Mouse (Mus musculus): ENCODE results near the gene Josd1. TPM values are rescaled to one million over a fixed set of nuclear protein-coding genes. Genes with fewer than 3 reads are reported as not detected.
A peak's percentile ranks its signal among the peaks of the same experiment; 100 is the strongest.

Josd1 gene
- polyA plus RNA-seq, 1 experiment from 2014 or later, result 15.2 TPM

GRCm38 (mm10) chr15:79708229-79708822, 20.6 kb upstream of the Josd1 start:
- H3K36me3 ChIP-seq (ENCODE audit: insufficient read depth), result peaks cover 65% of the 10 kb centered on the region

DNA sequence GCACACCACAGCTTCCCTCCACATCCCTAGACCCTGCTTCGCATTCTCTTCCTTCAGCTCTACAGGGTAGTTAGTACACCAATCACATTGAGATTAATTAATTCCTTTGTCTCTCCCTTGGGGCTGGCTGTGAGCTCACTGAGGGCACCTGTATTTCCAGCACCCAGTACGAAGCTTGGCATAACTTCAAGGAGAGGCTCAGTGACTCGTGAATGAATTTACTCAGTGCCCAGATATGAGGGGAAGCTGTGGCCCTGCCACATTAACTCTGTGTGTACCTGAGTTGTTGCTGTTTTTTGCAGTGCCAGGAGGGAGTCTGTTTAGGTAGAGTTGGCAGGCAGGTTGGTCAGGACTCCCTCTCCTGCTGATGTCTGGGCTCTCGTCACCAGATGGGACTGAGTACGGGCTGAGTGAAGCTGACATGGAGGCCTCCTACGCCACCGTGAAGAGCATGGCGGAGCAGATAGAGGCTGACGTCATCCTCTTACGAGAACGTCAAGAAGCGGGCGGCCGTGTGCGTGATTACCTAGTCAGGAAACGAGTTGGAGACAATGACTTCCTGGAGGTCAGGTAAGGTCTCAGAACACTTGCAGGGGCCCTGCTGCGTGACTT, 19.0 kb upstream of the Josd1 start:
- DNase-seq (no peak), ATAC-seq (ENCODE audit: insufficient read depth) (no peak)
- Histone ChIP-seq H3K9ac (no peak overlapping the region), H3K4me3 (ENCODE audit: low read depth, low read length) (no peak overlapping the region), H3K4me2 (no peak overlapping the region), H3K4me1 (ENCODE audit: insufficient read depth) (no peaks in the 10 kb centered on the region), H3K27ac (ENCODE audit: low read depth) (no peak overlapping the region), H3K27me3 (ENCODE audit: insufficient read depth, low read length) (no peaks in the 10 kb centered on the region), H3K9me3 (ENCODE audit: low read depth, low read length) (no peaks in the 10 kb centered on the region), H3K36me3 (ENCODE audit: insufficient read depth) (peaks cover 51% of the 10 kb centered on the region)
- 77% methylated on average over 17 of the region's 17 CpGs for WGBS
- TF ChIP-seq CTCF (IDR thresholded peaks at IDR 0.05; ENCODE audit: low read depth), result no peak

More at GRCm38 (mm10) chr15:79708229-79708822, 20.6 kb upstream of the Josd1 start:
- WGBS, result 93% methylated on average over 5 of the region's 5 CpGs
- H3K4me1 ChIP-seq (ENCODE audit: insufficient read depth), result no peaks in the 10 kb centered on the region
- no peak overlapping the region for H3K9ac ChIP-seq
- no peak overlapping the region for H3K4me3 ChIP-seq (ENCODE audit: low read depth, low read length)
- H3K4me2 ChIP-seq, result no peak overlapping the region
- no peaks in the 10 kb centered on the region for H3K9me3 ChIP-seq (ENCODE audit: low read depth, low read length)
- TF ChIP-seq CTCF (IDR thresholded peaks at IDR 0.05; ENCODE audit: low read depth), result no peak
- no peak overlapping the region for H3K27ac ChIP-seq (ENCODE audit: low read depth)
- DNase-seq (no peak), ATAC-seq (ENCODE audit: insufficient read depth) (no peak)
- H3K27me3 ChIP-seq (ENCODE audit: insufficient read depth, low read length), result no peaks in the 10 kb centered on the region

DNA sequence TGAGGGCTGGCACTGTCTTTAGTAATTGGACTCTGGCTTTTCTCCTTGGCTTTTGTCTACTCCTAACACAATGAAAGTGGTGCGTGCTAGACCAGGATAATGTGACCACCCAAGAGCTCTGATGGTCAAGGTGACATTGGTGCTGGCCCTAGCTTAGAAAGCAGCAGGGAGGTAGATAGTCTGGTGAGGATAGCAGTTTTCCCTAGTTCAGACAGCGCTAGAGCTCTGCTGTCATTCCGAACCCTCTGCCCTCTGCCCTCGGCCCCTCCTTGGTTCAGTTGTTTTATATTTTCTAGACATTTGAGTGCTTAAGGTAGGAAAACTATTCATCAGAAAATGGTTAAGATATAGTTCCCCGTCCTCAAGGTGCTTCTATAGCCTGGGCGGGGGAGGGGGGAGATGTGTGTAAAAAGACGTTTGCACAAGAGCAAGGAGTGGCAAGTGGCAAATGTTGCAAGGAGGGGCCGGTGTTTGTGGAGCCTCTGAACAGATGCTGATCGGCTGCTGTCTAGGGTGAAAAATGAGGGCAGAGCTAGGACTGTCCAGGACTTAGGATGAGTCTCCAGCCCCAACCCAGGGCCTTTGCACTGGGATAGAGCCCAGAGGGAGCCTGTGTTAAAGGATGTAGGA, 10.0 kb upstream of the Josd1 start:
- Histone ChIP-seq H3K4me1 (ENCODE audit: insufficient read depth) (no peaks in the 10 kb centered on the region), H3K9ac (no peak overlapping the region), H3K4me3 (ENCODE audit: low read depth, low read length) (no peak overlapping the region), H3K27ac (ENCODE audit: low read depth) (no peak overlapping the region), H3K4me2 (no peak overlapping the region), H3K36me3 (ENCODE audit: insufficient read depth) (peaks cover 22% of the 10 kb centered on the region; the same call in 1 of the 2 replicates), H3K9me3 (ENCODE audit: low read depth, low read length) (no peaks in the 10 kb centered on the region), H3K27me3 (ENCODE audit: insufficient read depth, low read length) (no peaks in the 10 kb centered on the region)
- no peak for ATAC-seq (ENCODE audit: insufficient read depth)
- 66% methylated on average over 9 of the region's 9 CpGs for WGBS
- no peak for TF ChIP-seq CTCF (IDR thresholded peaks at IDR 0.05; ENCODE audit: low read depth)
- no peak for DNase-seq

DNA sequence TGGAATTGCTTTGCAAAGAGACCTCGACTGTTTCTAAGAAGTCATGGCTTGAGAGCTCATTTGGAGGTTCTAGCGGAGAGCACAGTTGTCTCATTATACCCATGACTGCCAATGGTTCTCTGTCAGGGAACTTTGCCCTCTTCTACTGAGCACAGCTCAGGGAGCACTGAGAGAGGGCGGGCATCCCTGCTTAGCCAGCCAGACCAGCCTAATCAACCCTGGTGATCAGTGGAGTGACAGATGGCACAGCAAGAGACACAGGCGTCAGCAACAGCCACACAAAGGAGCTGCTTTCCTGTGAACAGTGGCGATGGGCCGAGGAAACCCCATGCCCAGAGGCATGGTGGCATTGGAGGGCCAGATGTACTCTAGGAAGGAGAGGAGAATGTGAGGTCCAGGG, 9.3 kb upstream of the Josd1 start:
- no peak for TF ChIP-seq CTCF (IDR thresholded peaks at IDR 0.05; ENCODE audit: low read depth)
- no peak for DNase-seq
- no peaks in the 10 kb centered on the region for H3K9me3 ChIP-seq (ENCODE audit: low read depth, low read length)
- no peak for ATAC-seq (ENCODE audit: insufficient read depth)
- H3K4me3 ChIP-seq (ENCODE audit: low read depth, low read length), result no peak overlapping the region
- no peaks in the 10 kb centered on the region for H3K27me3 ChIP-seq (ENCODE audit: insufficient read depth, low read length)
- H3K36me3 ChIP-seq (ENCODE audit: insufficient read depth), result peaks cover 22% of the 10 kb centered on the region; the same call in 1 of the 2 replicates
- H3K27ac ChIP-seq (ENCODE audit: low read depth), result no peak overlapping the region
- peaks cover 5% of the 10 kb centered on the region; the same call in 1 of the 2 replicates for H3K4me1 ChIP-seq (ENCODE audit: insufficient read depth)
- H3K4me2 ChIP-seq, result no peak overlapping the region
- WGBS, result 83% methylated on average over 6 of the region's 6 CpGs
- H3K9ac ChIP-seq, result no peak overlapping the region

DNA sequence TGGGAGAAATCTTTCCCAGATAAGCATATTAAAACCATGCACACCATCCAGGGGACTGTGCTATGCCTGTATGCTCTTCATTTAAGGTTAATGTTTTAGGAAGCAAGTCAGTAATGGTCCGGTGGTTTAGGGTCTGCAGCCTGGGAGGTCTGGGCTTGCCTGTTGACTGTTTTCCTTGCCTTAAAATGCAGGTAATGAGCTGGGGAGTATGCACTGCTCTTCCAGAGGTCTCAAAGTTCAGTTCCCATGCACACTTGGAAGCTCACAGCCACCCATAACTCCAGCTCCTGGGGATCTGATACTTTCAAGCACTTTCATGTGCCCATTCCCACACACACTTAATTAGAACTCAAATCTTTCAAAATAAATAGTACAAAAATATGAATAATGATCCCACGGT, 8.8 kb upstream of the Josd1 start:
- DNase-seq (no peak), ATAC-seq (ENCODE audit: insufficient read depth) (no peak)
- H3K4me3 ChIP-seq (ENCODE audit: low read depth, low read length), result no peak overlapping the region
- no peak overlapping the region for H3K27ac ChIP-seq (ENCODE audit: low read depth)
- peaks cover 10% of the 10 kb centered on the region; the same call in 1 of the 2 replicates for H3K4me1 ChIP-seq (ENCODE audit: insufficient read depth)
- TF ChIP-seq CTCF (IDR thresholded peaks at IDR 0.05; ENCODE audit: low read depth), result no peak
- H3K36me3 ChIP-seq (ENCODE audit: insufficient read depth), result peaks cover 22% of the 10 kb centered on the region; the same call in 1 of the 2 replicates
- no peaks in the 10 kb centered on the region for H3K27me3 ChIP-seq (ENCODE audit: insufficient read depth, low read length)
- WGBS, result 95% methylated on average over 2 of the region's 2 CpGs
- H3K4me2 ChIP-seq, result no peak overlapping the region
- H3K9ac ChIP-seq, result no peak overlapping the region
- no peaks in the 10 kb centered on the region for H3K9me3 ChIP-seq (ENCODE audit: low read depth, low read length)

GRCm38 (mm10) chr15:79695516-79695915, 7.8 kb upstream of the Josd1 start:
- Histone ChIP-seq H3K9me3 (ENCODE audit: low read depth, low read length) (no peaks in the 10 kb centered on the region), H3K36me3 (ENCODE audit: insufficient read depth) (peaks cover 22% of the 10 kb centered on the region; the same call in 1 of the 2 replicates), H3K4me2 (no peak overlapping the region), H3K9ac (no peak overlapping the region), H3K27me3 (ENCODE audit: insufficient read depth, low read length) (no peaks in the 10 kb centered on the region), H3K4me1 (ENCODE audit: insufficient read depth) (peaks cover 10% of the 10 kb centered on the region; the same call in 1 of the 2 replicates), H3K4me3 (ENCODE audit: low read depth, low read length) (no peak overlapping the region), H3K27ac (ENCODE audit: low read depth) (no peak overlapping the region)
- no peak for ATAC-seq (ENCODE audit: insufficient read depth)
- 21% methylated on average over 3 of the region's 3 CpGs for WGBS
- no peak for DNase-seq
- no peak for TF ChIP-seq CTCF (IDR thresholded peaks at IDR 0.05; ENCODE audit: low read depth)

GRCm38 (mm10) chr15:79694512-79694911, 6.8 kb upstream of the Josd1 start:
- no peaks in the 10 kb centered on the region for H3K9me3 ChIP-seq (ENCODE audit: low read depth, low read length)
- no peak for ATAC-seq (ENCODE audit: insufficient read depth)
- H3K4me1 ChIP-seq (ENCODE audit: insufficient read depth), result peaks cover 16% of the 10 kb centered on the region; the same call in 1 of the 2 replicates
- whole genome bisulfite sequencing, result 81% methylated on average over 4 of the region's 4 CpGs
- no peak for DNase-seq
- peak overlapping the region; percentile 28; the same call in 1 of the 2 replicates for H3K4me2 ChIP-seq
- no peak overlapping the region for H3K27ac ChIP-seq (ENCODE audit: low read depth)
- no peaks in the 10 kb centered on the region for H3K27me3 ChIP-seq (ENCODE audit: insufficient read depth, low read length)
- no peak overlapping the region for H3K4me3 ChIP-seq (ENCODE audit: low read depth, low read length)
- peaks cover 21% of the 10 kb centered on the region; the same call in 1 of the 2 replicates for H3K36me3 ChIP-seq (ENCODE audit: insufficient read depth)
- TF ChIP-seq CTCF (IDR thresholded peaks at IDR 0.05; ENCODE audit: low read depth), result no peak
- no peak overlapping the region for H3K9ac ChIP-seq
